Mouse (Mus musculus): ENCODE data around the gene Prss46. TPM values are rescaled to one million over a fixed set of nuclear protein-coding genes. Genes with fewer than 3 reads are reported as not detected.
A peak's percentile ranks its signal among the peaks of the same experiment; 100 is the strongest.

The Prss46 gene
- polyA plus RNA-seq, 3 experiments from 2014 or later = not detected

GRCm38 (mm10) chr9:110871030-110871429, 26.7 kb downstream of the Prss46 start:
- peak; percentile 35 for ATAC-seq

- peak; percentile 14 for ATAC-seq
These were observed 29.7 kb downstream of the Prss46 start for GRCm38 (mm10) chr9:110873681-110874659.

GRCm38 (mm10) chr9:110874660-110875191, 30.4 kb downstream of the Prss46 start:
- no peak for ATAC-seq

GRCm38 (mm10) chr9:110875288-110875695, 31.0 kb downstream of the Prss46 start:
- ATAC-seq = no peak

- ATAC-seq = no peak
These were observed 33.0 kb downstream of the Prss46 start for GRCm38 (mm10) chr9:110877353-110877752.

- ATAC-seq = no peak
These were observed 33.6 kb downstream of the Prss46 start for GRCm38 (mm10) chr9:110877888-110878287.

- ATAC-seq = no peak
These were observed 35.0 kb downstream of the Prss46 start, which contains the start of gene Als2cl for GRCm38 (mm10) chr9:110879191-110879920. Gene Als2cl, plus strand, starts transcription at chr9:110879870.

GRCm38 (mm10) chr9:110879998-110880561, 35.8 kb downstream of the Prss46 start, which contains the start of gene Tmie:
Gene Tmie, minus strand, starts transcription at chr9:110880113.
- ATAC-seq = peak; percentile 85

GRCm38 (mm10) chr9:110880772-110881171, 36.5 kb downstream of the Prss46 start:
- ATAC-seq = no peak

- ATAC-seq = no peak
These were observed 37.6 kb downstream of the Prss46 start for GRCm38 (mm10) chr9:110881953-110882352.

GRCm38 (mm10) chr9:110887388-110888303, 43.3 kb downstream of the Prss46 start:
- no peak for ATAC-seq

GRCm38 (mm10) chr9:110888935-110889334, 44.6 kb downstream of the Prss46 start:
- no peak for ATAC-seq

GRCm38 (mm10) chr9:110890026-110890783, 45.9 kb downstream of the Prss46 start:
- ATAC-seq = no peak

- no peak for ATAC-seq
These were observed 46.9 kb downstream of the Prss46 start for GRCm38 (mm10) chr9:110891077-110891828.

GRCm38 (mm10) chr9:110892552-110892951, 48.2 kb downstream of the Prss46 start:
- ATAC-seq = no peak

- ATAC-seq = no peak
These were observed 49.1 kb downstream of the Prss46 start for GRCm38 (mm10) chr9:110893429-110893828.

- no peak for ATAC-seq
These were observed 51.2 kb downstream of the Prss46 start for GRCm38 (mm10) chr9:110895507-110895906.

GRCm38 (mm10) chr9:110895994-110896393, 51.7 kb downstream of the Prss46 start:
- ATAC-seq = no peak

- peak; percentile 61 for ATAC-seq
These were observed 52.3 kb downstream of the Prss46 start for GRCm38 (mm10) chr9:110896595-110896994.

GRCm38 (mm10) chr9:110899451-110900008, 55.2 kb downstream of the Prss46 start:
- ATAC-seq = no peak

Data from inflammation-experienced regulatory T-cells, adult 6 months (primary cell).